ENCODE assay signal across 8 mouse cellular contexts in genomic region chr15:77192154-77192935, GRCm38 (mm10).
DNase-seq lines count a peak whose midpoint lies in the region; ATAC-seq and TF ChIP-seq lines count a peak whose summit lies in the region.

No protein-coding gene starts in this region.

- peaks cover 15% of the 10 kb centered on the region; the same call in 1 of the 2 replicates for H3K4me1 ChIP-seq in embryonic facial prominence, embryonic 14.5 days (ENCODE audit: control insufficient read depth, insufficient read depth, low read length)
- peaks cover 12% of the 10 kb centered on the region for H3K4me1 ChIP-seq in neural tube, embryonic 13.5 days (replicated peaks)
- no peaks in the 10 kb centered on the region for H3K4me1 ChIP-seq in thymus, adult 2 months (replicated peaks; ENCODE audit: control insufficient read depth, insufficient read depth, low read length)

- no peak for TF ChIP-seq POLR2A in thymus, adult 2 months (IDR thresholded peaks at IDR 0.05; ENCODE audit: control insufficient read depth, extremely low read depth, insufficient read depth, low read length, poor library complexity)

- TF ChIP-seq CTCF in thymus, adult 2 months (IDR thresholded peaks at IDR 0.05; ENCODE audit: borderline replicate concordance, control insufficient read depth, extremely low read depth, insufficient read depth, low read length, poor library complexity), result no peak

- peak; percentile 26 for DNase-seq in cerebellum, adult 8-10 months
- no peak for DNase-seq in cerebellum, adult 11 months
- peak; percentile 19 to 79 for DNase-seq in left cerebral cortex, postnatal 25 days (ENCODE audit: low spot score in 2 of 2)
- DNase-seq in left cerebral cortex, postnatal 10 days (ENCODE audit: extremely low spot score in 1 of 2, low spot score in 2 of 2), result no peak
- DNase-seq in embryonic facial prominence, embryonic 14.5 days (ENCODE audit: low spot score), result peak; percentile 39
- no peak for DNase-seq in thymus, adult 2 months
- DNase-seq in adrenal gland, postnatal 10 days, result no peak

- H3K9ac ChIP-seq in embryonic facial prominence, embryonic 14.5 days (ENCODE audit: low read depth, low read length), result no peak overlapping the region
- H3K9ac ChIP-seq in neural tube, embryonic 13.5 days, result no peak overlapping the region; the same call in 1 of the 2 replicates

- H3K9me3 ChIP-seq in embryonic facial prominence, embryonic 14.5 days (ENCODE audit: control insufficient read depth, low read length), result no peaks in the 10 kb centered on the region
- H3K9me3 ChIP-seq in neural tube, embryonic 13.5 days, result no peaks in the 10 kb centered on the region

- no peaks in the 10 kb centered on the region for H3K36me3 ChIP-seq in embryonic facial prominence, embryonic 14.5 days (ENCODE audit: control insufficient read depth, insufficient read depth, low read length)
- H3K36me3 ChIP-seq in neural tube, embryonic 13.5 days, result no peaks in the 10 kb centered on the region
- no peaks in the 10 kb centered on the region for H3K36me3 ChIP-seq in thymus, adult 2 months (ENCODE audit: control insufficient read depth, insufficient read depth, low read length)

- 61% methylated on average over 14 of the region's 14 CpGs for WGBS in embryonic facial prominence, embryonic 14.5 days
- WGBS in neural tube, embryonic 13.5 days, result 79% methylated on average over 14 of the region's 14 CpGs
- WGBS in thymus, adult 2 months, result 85% methylated on average over 14 of the region's 14 CpGs

- peak overlapping the region; percentile 35 for H3K27ac ChIP-seq in embryonic facial prominence, embryonic 14.5 days (replicated peaks; ENCODE audit: low read depth, low read length)
- peak overlapping the region; percentile 9 for H3K27ac ChIP-seq in neural tube, embryonic 13.5 days (replicated peaks)
- H3K27ac ChIP-seq in thymus, adult 2 months (ENCODE audit: control insufficient read depth, insufficient read depth, low read length), result no peak overlapping the region

- no peaks in the 10 kb centered on the region for H3K27me3 ChIP-seq in embryonic facial prominence, embryonic 14.5 days (replicated peaks; ENCODE audit: control insufficient read depth, insufficient read depth, low read length)
- no peaks in the 10 kb centered on the region for H3K27me3 ChIP-seq in neural tube, embryonic 13.5 days
- no peaks in the 10 kb centered on the region for H3K27me3 ChIP-seq in thymus, adult 2 months (ENCODE audit: control insufficient read depth, insufficient read depth, low read length)

- no peak overlapping the region for H3K4me2 ChIP-seq in embryonic facial prominence, embryonic 14.5 days (ENCODE audit: low read depth, low read length)
- H3K4me2 ChIP-seq in neural tube, embryonic 13.5 days, result no peak overlapping the region

- intact Hi-C loops in left cerebral cortex, postnatal 25 days (cut with DNase I), result loop anchor here (2.0 kb wide), 1 partner anchor 40 kb away; no protein-coding TSS in a partner anchor
- intact Hi-C loops in left cerebral cortex, postnatal 10 days (cut with DNase I), result no loop called here

- no peak overlapping the region for H3K4me3 ChIP-seq in embryonic facial prominence, embryonic 14.5 days (ENCODE audit: low read depth, low read length)
- H3K4me3 ChIP-seq in neural tube, embryonic 13.5 days, result no peak overlapping the region
- H3K4me3 ChIP-seq in thymus, adult 2 months (ENCODE audit: control insufficient read depth, insufficient read depth, low read length), result no peak overlapping the region

- ATAC-seq in embryonic facial prominence, embryonic 14.5 days (ENCODE audit: low read depth), result no peak
- ATAC-seq in neural tube, embryonic 13.5 days (ENCODE audit: low read depth), result no peak

Comparison
In these comparisons a context has a peak if more than half of its experiments do, and no peak if none do; other contexts are left out.
1. DNase-seq: peak in cerebellum, adult 8-10 months (single experiment), left cerebral cortex, postnatal 25 days (2 of 2) and embryonic facial prominence, embryonic 14.5 days (single experiment); none in cerebellum, adult 11 months (single experiment), left cerebral cortex, postnatal 10 days (0 of 2), thymus, adult 2 months (single experiment) and adrenal gland, postnatal 10 days (single experiment).